Mouse (Mus musculus) right cerebral cortex, postnatal 14 days (tissue): ENCODE measurements at regions not wholly inside any gene's neighbourhood (a gene's known extent, or its start where the extent isn't known, plus 50 kb on each side); places are given as distances from the start of the nearest gene placed in this dataset.

ENCODE experiments used
- DNase-seq: peaks from one replicate; pipeline ENCODE4 v3.0.0; 2022

GRCm38 (mm10) chr12:26532823-26533640 lies 64.0 kb downstream of the Cmpk2 start:
- peak; percentile 83 for DNase-seq

DNA sequence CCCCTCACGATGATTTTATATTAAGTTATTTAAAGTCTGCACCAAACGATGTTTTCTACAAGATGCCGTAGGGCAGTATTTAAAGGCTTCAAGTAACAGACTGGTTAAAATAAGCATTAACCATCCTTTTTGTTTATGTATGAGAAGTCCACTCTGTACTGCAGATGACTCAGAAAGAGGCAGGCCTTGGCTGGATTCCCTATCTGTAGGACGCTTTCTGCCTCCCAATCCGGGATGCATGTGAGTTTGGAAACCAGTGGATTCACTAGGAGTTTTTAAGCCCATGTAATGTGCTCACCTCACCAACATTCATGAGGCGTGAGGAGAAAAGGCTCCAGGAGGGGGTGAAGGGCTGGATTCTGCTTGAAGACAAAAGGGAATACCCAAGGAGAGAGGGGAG lies 63.1 kb downstream of the Cmpk2 start:
- DNase-seq = no peak
